Mouse (Mus musculus) E14TG2a.4 (cell line): Measurements from ENCODE around the gene Appl2.

Experiments used
- CTCF ChIP-seq: conservative IDR thresholded peaks from 2 replicates; pipeline ENCODE4 v1.5.1; 2014; ENCODE audit warnings: low read length
- POU5F1 ChIP-seq: IDR thresholded peaks from 2 replicates; pipeline ENCODE4 v1.6.1; 2014; ENCODE audit warnings: low read length, borderline replicate concordance

GRCm38 (mm10) chr10:83644865-83645715 is 3.4 kb downstream of the Appl2 start:
- no peak for TF ChIP-seq CTCF
- TF ChIP-seq POU5F1 = no peak
